Mouse (Mus musculus): ENCODE measurements around the gene Gm8247.
"Not testable (repeated sequence)": the region's sequence is repeated elsewhere in the genome, so short reads cannot be mapped to it uniquely, and the experiment has no call there.

Gm8247 gene

GRCm38 (mm10) chr14:44582853-44583252 lies at the start of gene Gm8247:
TSS of gene Gm8247 (plus strand) at chr14:44583153.
- DNase-seq (ENCODE audit: low read depth, low spot score), result not testable (repeated sequence)

GRCm38 (mm10) chr14:44547961-44548360 lies 35.0 kb upstream of the Gm8247 start:
- not testable (repeated sequence) for DNase-seq (ENCODE audit: low read depth, low spot score)

- DNase-seq (ENCODE audit: low read depth, low spot score), result not testable (repeated sequence)
Observed at GRCm38 (mm10) chr14:44591765-44592164, 8.8 kb downstream of the Gm8247 start.

GRCm38 (mm10) chr14:44627737-44628136 lies 44.8 kb downstream of the Gm8247 start, which contains the start of gene Gm5624:
TSS of gene Gm5624 (minus strand) at chr14:44627938.
- not testable (repeated sequence) for DNase-seq (ENCODE audit: low read depth, low spot score)
